Mouse (Mus musculus) forebrain, postnatal 0 days (tissue): ENCODE measurements around the gene Rbms3. TPM values are rescaled to one million over a fixed set of nuclear protein-coding genes. Genes with fewer than 3 reads are reported as not detected.

ENCODE experiments used
- ATAC-seq: fragments of 200-750 bp; cut with Nextera tagmentation; 2 replicates; pipeline ENCODE4 v1.8.0; 2017; ENCODE audit warnings: mild to moderate bottlenecking, moderate library complexity
- DNase-seq: peaks from one replicate; pipeline ENCODE4 v3.0.0-alpha.2; 2015
- H3K27ac ChIP-seq: fragments of 300-500 bp; sonication (generic); 2 replicates; pipeline ENCODE4 v1.5.1; 2014; ENCODE audit warnings: low read depth, mild to moderate bottlenecking, antibody characterized with exemption, low read length, moderate library complexity, mixed read lengths
- H3K27me3 ChIP-seq: fragments of 300-500 bp; sonication (generic); 2 replicates; pipeline ENCODE4 v1.6.1; 2014; ENCODE audit warnings: mild to moderate bottlenecking, low read length, mixed read lengths; ENCODE audit not compliant: insufficient read depth
- H3K36me3 ChIP-seq: fragments of 300-500 bp; sonication (generic); 2 replicates; pipeline ENCODE4 v1.6.1; 2014; ENCODE audit warnings: mild to moderate bottlenecking, moderate library complexity; ENCODE audit not compliant: insufficient read depth
- H3K4me1 ChIP-seq: fragments of 300-500 bp; sonication (generic); 2 replicates; pipeline ENCODE4 v1.6.1; 2014; ENCODE audit warnings: antibody characterized with exemption; ENCODE audit not compliant: insufficient read depth
- H3K4me2 ChIP-seq: fragments of 300-500 bp; sonication (generic); 2 replicates; pipeline ENCODE4 v1.6.1; 2014; ENCODE audit warnings: low read depth, mild to moderate bottlenecking, moderate library complexity
- H3K4me3 ChIP-seq: fragments of 300-500 bp; sonication (generic); 2 replicates; pipeline ENCODE4 v1.5.1; 2014; ENCODE audit warnings: low read depth, low read length, mixed read lengths
- H3K9ac ChIP-seq: fragments of 300-500 bp; sonication (generic); 2 replicates; pipeline ENCODE4 v1.6.1; 2014; ENCODE audit warnings: mild to moderate bottlenecking
- H3K9me3 ChIP-seq: fragments of 300-500 bp; sonication (generic); 2 replicates; pipeline ENCODE4 v1.6.1; 2016; ENCODE audit warnings: low read length
- CTCF ChIP-seq: sonication (generic); IDR thresholded peaks from 2 replicates; pipeline ENCODE4 v1.5.1; 2016; ENCODE audit warnings: antibody characterized with exemption, control low read depth, low read depth
- WGBS: fragments of 180-500 bp; shearing (Covaris S2); extraction: QIAGEN DNeasy Blood & Tissue Kit; methylation state at CpG from one replicate; pipeline ENCODE4 v1.1.7; 2014; 5-methylcytosine and 5-hydroxymethylcytosine counted together
- polyA plus RNA-seq: library from polyadenylated mRNA; unstranded; fragments of >200 nt; fragmentation: Nextera tagmentation; extraction: Ambion mirVana; gene quantifications from 2 replicates; pipeline ENCODE4 v1.2.1, GENCODE M21; 2015
- total RNA-seq: library from RNA; depleted of rRNA; stranded (reverse); fragments of >200 nt; gene quantifications from 2 replicates; pipeline ENCODE4 v1.2.3, GENCODE M21; 2014

Rbms3 gene
- total and polyA plus RNA-seq, 2 experiments from 2014 or later, result 29.9 to 38.8 TPM

- DNase-seq (no peak), ATAC-seq (no peak)
- no peaks in the 10 kb centered on the region for H3K4me1 ChIP-seq
- H3K36me3 ChIP-seq, result no peaks in the 10 kb centered on the region
- H3K9me3 ChIP-seq, result no peaks in the 10 kb centered on the region
- H3K4me2 ChIP-seq, result no peak overlapping the region
- 25% methylated on average over 9 of the region's 9 CpGs for WGBS
- H3K4me3 ChIP-seq, result no peak overlapping the region
- no peaks in the 10 kb centered on the region for H3K27me3 ChIP-seq
- no peak overlapping the region for H3K9ac ChIP-seq
- no peak overlapping the region for H3K27ac ChIP-seq
- TF ChIP-seq CTCF, result no peak
Observed at GRCm38 (mm10) chr9:116649086-116649792, 980.5 kb downstream of the Rbms3 start.

GRCm38 (mm10) chr9:116644616-116645015 lies 985.1 kb downstream of the Rbms3 start:
- Histone ChIP-seq H3K4me2 (no peak overlapping the region), H3K9ac (no peak overlapping the region), H3K27me3 (no peaks in the 10 kb centered on the region), H3K36me3 (no peaks in the 10 kb centered on the region), H3K4me1 (no peaks in the 10 kb centered on the region), H3K27ac (no peak overlapping the region), H3K9me3 (peaks cover 7% of the 10 kb centered on the region; the same call in 1 of the 2 replicates), H3K4me3 (no peak overlapping the region)
- 25% methylated on average over 8 of the region's 8 CpGs for WGBS
- peak; percentile 32; the same call in 1 of the 2 replicates for ATAC-seq
- DNase-seq, result peak; percentile 22
- TF ChIP-seq CTCF, result no peak

- ATAC-seq (no peak), DNase-seq (no peak)
- Histone ChIP-seq H3K27ac (no peak overlapping the region), H3K9me3 (peaks cover 7% of the 10 kb centered on the region; the same call in 1 of the 2 replicates), H3K9ac (no peak overlapping the region), H3K4me3 (no peak overlapping the region), H3K4me2 (no peak overlapping the region), H3K4me1 (no peaks in the 10 kb centered on the region), H3K36me3 (no peaks in the 10 kb centered on the region), H3K27me3 (no peaks in the 10 kb centered on the region)
- WGBS, result 64% methylated on average over 4 of the region's 4 CpGs
- no peak for TF ChIP-seq CTCF
Observed at GRCm38 (mm10) chr9:116640302-116640679, 989.4 kb downstream of the Rbms3 start.

- Histone ChIP-seq H3K4me1 (no peaks in the 10 kb centered on the region), H3K27me3 (no peaks in the 10 kb centered on the region), H3K36me3 (no peaks in the 10 kb centered on the region), H3K9ac (no peak overlapping the region), H3K9me3 (peaks cover 7% of the 10 kb centered on the region; the same call in 1 of the 2 replicates), H3K4me3 (no peak overlapping the region), H3K27ac (no peak overlapping the region), H3K4me2 (no peak overlapping the region)
- 53% methylated on average over 8 of the region's 8 CpGs for WGBS
- no peak for TF ChIP-seq CTCF
- DNase-seq, result no peak
- no peak for ATAC-seq
Observed at GRCm38 (mm10) chr9:116639597-116640301, 990.0 kb downstream of the Rbms3 start.

GRCm38 (mm10) chr9:116633786-116634185 lies 995.9 kb downstream of the Rbms3 start:
- Histone ChIP-seq H3K27me3 (no peaks in the 10 kb centered on the region), H3K4me2 (no peak overlapping the region), H3K4me3 (no peak overlapping the region), H3K36me3 (no peaks in the 10 kb centered on the region), H3K9ac (no peak overlapping the region), H3K27ac (no peak overlapping the region), H3K4me1 (no peaks in the 10 kb centered on the region), H3K9me3 (no peaks in the 10 kb centered on the region)
- TF ChIP-seq CTCF, result no peak
- 77% methylated on average over 5 of the region's 5 CpGs for WGBS
- no peak for ATAC-seq
- DNase-seq, result no peak

- TF ChIP-seq CTCF, result no peak
- Histone ChIP-seq H3K4me2 (no peak overlapping the region), H3K4me3 (no peak overlapping the region), H3K9ac (no peak overlapping the region), H3K27ac (no peak overlapping the region), H3K4me1 (no peaks in the 10 kb centered on the region), H3K27me3 (no peaks in the 10 kb centered on the region), H3K36me3 (no peaks in the 10 kb centered on the region), H3K9me3 (no peaks in the 10 kb centered on the region)
- WGBS, result 85% methylated on average over 1 of the region's 1 CpGs
- DNase-seq (no peak), ATAC-seq (no peak)
Observed at GRCm38 (mm10) chr9:116633075-116633474, 996.6 kb downstream of the Rbms3 start.

GRCm38 (mm10) chr9:116631816-116632215 lies 997.9 kb downstream of the Rbms3 start:
- no peaks in the 10 kb centered on the region for H3K9me3 ChIP-seq
- H3K27me3 ChIP-seq, result no peaks in the 10 kb centered on the region
- no peak overlapping the region for H3K27ac ChIP-seq
- H3K9ac ChIP-seq, result no peak overlapping the region
- no peak for DNase-seq
- no peaks in the 10 kb centered on the region for H3K4me1 ChIP-seq
- no peak for TF ChIP-seq CTCF
- 100% methylated on average over 1 of the region's 1 CpGs for WGBS
- no peaks in the 10 kb centered on the region for H3K36me3 ChIP-seq
- no peak for ATAC-seq
- no peak overlapping the region for H3K4me3 ChIP-seq
- no peak overlapping the region for H3K4me2 ChIP-seq
